Comparison of ENCODE assay signal across 8 mouse cellular contexts in the genomic region with DNA sequence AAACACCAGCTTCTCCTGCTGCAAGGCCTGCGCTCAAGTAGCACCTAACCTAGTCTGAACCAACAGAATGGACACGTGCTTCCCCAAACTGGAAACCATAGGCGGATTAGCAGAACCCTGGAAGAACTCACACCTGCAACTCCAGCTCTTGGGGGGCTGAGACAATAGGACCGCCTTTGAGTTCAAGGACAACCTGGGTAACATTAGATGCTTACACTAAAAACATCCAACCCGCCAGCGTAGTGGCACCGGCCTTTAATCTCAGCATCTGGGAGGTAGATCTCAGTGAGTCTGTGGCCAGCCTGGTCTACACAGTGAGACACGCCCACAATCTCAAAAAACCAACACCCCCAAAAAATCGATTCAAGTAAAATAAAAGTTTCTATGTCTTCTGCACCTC. TPM values are rescaled to one million over a fixed set of nuclear protein-coding genes. Genes with fewer than 3 reads are reported as not detected.
DNase-seq lines count a peak whose midpoint lies in the region; ATAC-seq lines count a peak whose summit lies in the region.

No protein-coding gene starts in this region.

- no peak for DNase-seq in kidney, adult 9 months
- DNase-seq in T-cell, adult 2 months (ENCODE audit: low spot score) = peak; percentile 11
- no peak for DNase-seq in hindbrain, embryonic 14.5 days (ENCODE audit: low spot score)
- no peak for DNase-seq in urinary bladder, postnatal 4 days (ENCODE audit: low spot score in 2 of 2)
- no peak for DNase-seq in layer of hippocampus, postnatal 36 days
- DNase-seq in retina, postnatal 1 day = no peak

- H3K36me3 ChIP-seq in kidney, embryonic 15.5 days = peaks cover 14% of the 10 kb centered on the region
- H3K36me3 ChIP-seq in hindbrain, embryonic 14.5 days (replicated peaks; ENCODE audit: control insufficient read depth, insufficient read depth) = peaks cover 11% of the 10 kb centered on the region; the same call in 1 of the 2 replicates
- no peaks in the 10 kb centered on the region for H3K36me3 ChIP-seq in midbrain, embryonic 16.5 days (ENCODE audit: control insufficient read depth, insufficient read depth, low read length)

- peak overlapping the region; percentile 77 for H3K9ac ChIP-seq in kidney, embryonic 15.5 days
- H3K9ac ChIP-seq in hindbrain, embryonic 14.5 days = peak overlapping the region; percentile 90
- peak overlapping the region; percentile 86 for H3K9ac ChIP-seq in midbrain, embryonic 16.5 days (ENCODE audit: low read depth, low read length)

- peak overlapping the region; percentile 78; the same call in 1 of the 2 replicates for H3K27ac ChIP-seq in kidney, embryonic 15.5 days
- H3K27ac ChIP-seq in hindbrain, embryonic 14.5 days = peak overlapping the region; percentile 78; the same call in 1 of the 2 replicates
- no peak overlapping the region for H3K27ac ChIP-seq in midbrain, embryonic 16.5 days (ENCODE audit: low read length)

- H3K9me3 ChIP-seq in kidney, embryonic 15.5 days (replicated peaks) = no peaks in the 10 kb centered on the region
- H3K9me3 ChIP-seq in hindbrain, embryonic 14.5 days (ENCODE audit: control insufficient read depth, low read length) = no peaks in the 10 kb centered on the region
- H3K9me3 ChIP-seq in midbrain, embryonic 16.5 days (replicated peaks; ENCODE audit: control insufficient read depth, low read length, poor library complexity, severe bottlenecking) = no peaks in the 10 kb centered on the region

- peaks cover 19% of the 10 kb centered on the region for H3K4me1 ChIP-seq in kidney, embryonic 15.5 days
- peaks cover 17% of the 10 kb centered on the region for H3K4me1 ChIP-seq in hindbrain, embryonic 14.5 days (replicated peaks; ENCODE audit: control insufficient read depth, insufficient read depth, low read length)
- peaks cover 16% of the 10 kb centered on the region for H3K4me1 ChIP-seq in midbrain, embryonic 16.5 days (ENCODE audit: control insufficient read depth, insufficient read depth, low read length)

- H3K27me3 ChIP-seq in kidney, embryonic 15.5 days = no peaks in the 10 kb centered on the region
- no peaks in the 10 kb centered on the region for H3K27me3 ChIP-seq in hindbrain, embryonic 14.5 days (ENCODE audit: control insufficient read depth, insufficient read depth, low read length)
- H3K27me3 ChIP-seq in midbrain, embryonic 16.5 days (ENCODE audit: control insufficient read depth, insufficient read depth, low read depth, low read length) = no peaks in the 10 kb centered on the region

- no peak for ATAC-seq in kidney, embryonic 15.5 days (replicated peaks; ENCODE audit: low FRiP score)
- no peak for ATAC-seq in hindbrain, embryonic 14.5 days (ENCODE audit: low FRiP score)
- ATAC-seq in midbrain, embryonic 16.5 days = no peak

- H3K4me3 ChIP-seq in kidney, embryonic 15.5 days (replicated peaks) = peak overlapping the region; percentile 83
- H3K4me3 ChIP-seq in hindbrain, embryonic 14.5 days (replicated peaks; ENCODE audit: low read length) = peak overlapping the region; percentile 95
- H3K4me3 ChIP-seq in midbrain, embryonic 16.5 days (ENCODE audit: low read depth, low read length) = peak overlapping the region; percentile 90

- peak overlapping the region; percentile 72 for H3K4me2 ChIP-seq in kidney, embryonic 15.5 days
- H3K4me2 ChIP-seq in hindbrain, embryonic 14.5 days (replicated peaks) = peak overlapping the region; percentile 74
- H3K4me2 ChIP-seq in midbrain, embryonic 16.5 days (ENCODE audit: low read length) = peak overlapping the region; percentile 82

- WGBS in kidney, embryonic 15.5 days = 33% methylated on average over 9 of the region's 9 CpGs
- 43% methylated on average over 9 of the region's 9 CpGs for WGBS in hindbrain, embryonic 14.5 days
- WGBS in midbrain, embryonic 16.5 days = 41% methylated on average over 9 of the region's 9 CpGs

RNA-seq across cellular contexts. Expression of a gene that starts 0.7 kb away (rescaled TPM):
- polyA plus RNA-seq in kidney, embryonic 15.5 days (2015; fragmentation: Nextera tagmentation; extraction: Ambion mirVana) = 59.7 and 69.3 TPM in 2 replicates
- polyA plus RNA-seq in hindbrain, embryonic 14.5 days (2014; fragmentation: Nextera tagmentation; extraction: Ambion mirVana) = 55.9 and 58.5 TPM in 2 replicates
- polyA plus RNA-seq in midbrain, embryonic 16.5 days (2015; fragmentation: Nextera tagmentation; extraction: Ambion mirVana) = 75.1 and 78.8 TPM in 2 replicates
- total RNA-seq in layer of hippocampus, postnatal 36 days (2021) = 10 to 100 TPM; 75.0 to 83.5 TPM

RNA-seq across cellular contexts. Expression of a gene that starts 24.8 kb away (rescaled TPM):
- polyA plus RNA-seq in kidney, embryonic 15.5 days (2015; fragmentation: Nextera tagmentation; extraction: Ambion mirVana) = 151 and 155 TPM in 2 replicates
- 122 and 133 TPM in 2 replicates for polyA plus RNA-seq in hindbrain, embryonic 14.5 days (2014; fragmentation: Nextera tagmentation; extraction: Ambion mirVana)
- polyA plus RNA-seq in midbrain, embryonic 16.5 days (2015; fragmentation: Nextera tagmentation; extraction: Ambion mirVana) = 117 and 119 TPM in 2 replicates
- total RNA-seq in layer of hippocampus, postnatal 36 days (2021) = 10 to 100 TPM; 76.4 to 82.1 TPM

RNA-seq across cellular contexts. Expression of a gene that starts 34.3 kb away (rescaled TPM):
- not detected in 2 replicates for polyA plus RNA-seq in kidney, embryonic 15.5 days (2015; fragmentation: Nextera tagmentation; extraction: Ambion mirVana)
- polyA plus RNA-seq in hindbrain, embryonic 14.5 days (2014; fragmentation: Nextera tagmentation; extraction: Ambion mirVana) = not detected in 2 replicates
- polyA plus RNA-seq in midbrain, embryonic 16.5 days (2015; fragmentation: Nextera tagmentation; extraction: Ambion mirVana) = not detected in 2 replicates
- total RNA-seq in layer of hippocampus, postnatal 36 days (2021) = not detected

RNA-seq across cellular contexts. Expression of a gene that starts 43.7 kb away (rescaled TPM):
- 11.2 and 13.7 TPM in 2 replicates for polyA plus RNA-seq in kidney, embryonic 15.5 days (2015; fragmentation: Nextera tagmentation; extraction: Ambion mirVana)
- 4.2 and 4.7 TPM in 2 replicates for polyA plus RNA-seq in hindbrain, embryonic 14.5 days (2014; fragmentation: Nextera tagmentation; extraction: Ambion mirVana)
- 0.91 and 1.7 TPM in 2 replicates for polyA plus RNA-seq in midbrain, embryonic 16.5 days (2015; fragmentation: Nextera tagmentation; extraction: Ambion mirVana)
- total RNA-seq in layer of hippocampus, postnatal 36 days (2021) = not detected

RNA-seq across cellular contexts. Expression of a gene that starts 50.0 kb away (rescaled TPM):
- 93.5 and 101 TPM in 2 replicates for polyA plus RNA-seq in kidney, embryonic 15.5 days (2015; fragmentation: Nextera tagmentation; extraction: Ambion mirVana)
- polyA plus RNA-seq in hindbrain, embryonic 14.5 days (2014; fragmentation: Nextera tagmentation; extraction: Ambion mirVana) = 147 and 154 TPM in 2 replicates
- polyA plus RNA-seq in midbrain, embryonic 16.5 days (2015; fragmentation: Nextera tagmentation; extraction: Ambion mirVana) = 147 and 164 TPM in 2 replicates
- 100 to 1,000 TPM; 362 to 395 TPM for total RNA-seq in layer of hippocampus, postnatal 36 days (2021)
